Mouse (Mus musculus): ENCODE data around the gene Mrps17.

Gene Mrps17

GRCm38 (mm10) chr5:129740976-129741375, 25.7 kb downstream of the Mrps17 start:
- no peak for DNase-seq (ENCODE audit: low spot score in 2 of 2)

- no peak for DNase-seq (ENCODE audit: low spot score in 2 of 2)
Measured at GRCm38 (mm10) chr5:129742903-129743488, 27.7 kb downstream of the Mrps17 start.

- no peak for DNase-seq (ENCODE audit: low spot score in 2 of 2)
Measured at GRCm38 (mm10) chr5:129744050-129744449, 28.8 kb downstream of the Mrps17 start.

GRCm38 (mm10) chr5:129756886-129757285, 41.6 kb downstream of the Mrps17 start:
- DNase-seq (ENCODE audit: low spot score in 2 of 2): no peak

GRCm38 (mm10) chr5:129759929-129760480, 44.7 kb downstream of the Mrps17 start:
- DNase-seq (ENCODE audit: low spot score in 2 of 2): no peak

- DNase-seq (ENCODE audit: low spot score in 2 of 2): peak; percentile 47 to 65
Measured at GRCm38 (mm10) chr5:129761865-129762540, 46.7 kb downstream of the Mrps17 start.

- DNase-seq (ENCODE audit: low spot score in 2 of 2): no peak
Measured at GRCm38 (mm10) chr5:129770443-129771355, 55.4 kb downstream of the Mrps17 start.
